Mouse (Mus musculus): ENCODE data around the gene Mctp2.

- TF ChIP-seq CTCF (IDR thresholded peaks at IDR 0.05; ENCODE audit: extremely low read depth, insufficient read depth, low read length) (no peak), POLR2A (IDR thresholded peaks at IDR 0.05; ENCODE audit: extremely low read depth, insufficient read depth, low read length) (no peak)
These were observed 39.5 kb upstream of the Mctp2 start for GRCm38 (mm10) chr7:72345901-72346300.
